ENCODE assay signal across 22 mouse cellular contexts in the genomic region with DNA sequence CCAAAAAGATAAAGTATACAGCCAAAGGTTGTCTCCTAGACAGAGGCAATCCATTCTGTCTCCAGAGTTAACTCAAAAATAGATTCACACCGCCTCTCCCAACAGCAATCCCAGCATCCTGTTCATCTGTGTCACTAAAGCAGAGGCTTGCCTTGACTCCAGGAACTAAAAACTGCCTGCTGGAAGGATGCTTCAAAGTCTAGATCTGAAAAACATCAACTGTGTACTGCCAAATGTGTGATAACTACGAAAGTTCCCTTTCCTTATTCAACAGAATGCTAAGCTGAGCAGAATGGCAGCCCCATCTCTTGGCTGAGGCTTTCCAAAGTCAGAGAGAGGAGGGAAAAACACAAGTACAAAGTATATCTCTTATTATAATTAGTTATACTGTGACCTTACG.
A peak's percentile ranks its signal among the peaks of the same experiment; 100 is the strongest.
DNase-seq lines count a peak whose midpoint lies in the region; ATAC-seq lines count a peak whose summit lies in the region.
"Had no signal": no experiment of that assay in that cellular context is flagged by ENCODE, and none has a peak within 500 bp of the region (broad histone marks: within the 10 kb centered on the region; RNA-seq: fewer than 3 reads in every experiment).

No protein-coding gene starts in this region.

- no peak for ATAC-seq in granulocyte monocyte progenitor cell, adult 5-6 weeks (replicated peaks; ENCODE audit: poor library complexity, severe bottlenecking)
- ATAC-seq: intestine, embryonic 16.5 days; liver, embryonic 12.5 days; liver, postnatal 0 days; midbrain, embryonic 16.5 days had no signal

- intact Hi-C loops in heart, postnatal 36 days (cut with DNase I) = no loop called here

- peak; percentile 52 for DNase-seq in heart, adult 11 months
- no peak for DNase-seq in heart, postnatal 36 days
- peak; percentile 32 to 53 for DNase-seq in right cerebral cortex, postnatal 10 days (ENCODE audit: low spot score in 2 of 2)
- no peak for DNase-seq in right cerebral cortex, postnatal 4 days
- DNase-seq in left cerebral cortex, adult 9 months (ENCODE audit: low spot score in 2 of 2) = peak; percentile 23 to 42
- no peak for DNase-seq in neural tube, embryonic 10.5 days (ENCODE audit: extremely low spot score, low spot score)
- DNase-seq in spleen, adult 18-20 months = no peak
- DNase-seq: adrenal gland, postnatal 14 days; cerebellum, adult 2 months; cerebellum, postnatal 14 days; heart, adult 18-20 months; heart, postnatal 4 days; kidney, adult 8-10 months; kidney, postnatal 14 days; liver, postnatal 0 days; lung, postnatal 36 days; thymus, adult 18-20 months; thymus, postnatal 25 days had no signal

Comparison
In these comparisons a context has a peak if more than half of its experiments do, and no peak if none do; other contexts are left out.
1. DNase-seq: peak in heart, adult 11 months (single experiment), right cerebral cortex, postnatal 10 days (2 of 2) and left cerebral cortex, adult 9 months (2 of 2); none in heart, postnatal 36 days (0 of 2), right cerebral cortex, postnatal 4 days (single experiment), neural tube, embryonic 10.5 days (single experiment) and spleen, adult 18-20 months (0 of 2).